Mouse (Mus musculus) megakaryocyte, adult 5-6 weeks (primary cell): Measurements from ENCODE around the gene Lrsam1. TPM values are rescaled to one million over a fixed set of nuclear protein-coding genes. Genes with fewer than 3 reads are reported as not detected.
A peak's percentile ranks its signal among the peaks of the same experiment; 100 is the strongest.
"Not testable (repeated sequence)": the region's sequence is repeated elsewhere in the genome, so short reads cannot be mapped to it uniquely, and the experiment has no call there.

Experiments
- ATAC-seq: 2 replicates; pipeline ENCODE4 v1.8.0; 2016; ENCODE audit warnings: mild to moderate bottlenecking, inconsistent platforms; ENCODE audit not compliant: poor library complexity, severe bottlenecking
- total RNA-seq, 2 experiments: library from RNA; stranded (forward) in 1 of 2; stranded (reverse) in 1 of 2; fragments of 153-499, 151-499 nt in 1 of 2; fragments of 221-1000, 200-1000 nt in 1 of 2; gene quantifications; 2 replicates each; pipeline versions ENCODE4 v1.2.3 to v1.2.4; 2015 to 2017

The Lrsam1 gene
- total RNA-seq (2015) (3.2 and 5.5 TPM in 2 replicates), total RNA-seq (2017) (7.2 and 10.6 TPM in 2 replicates)

DNA sequence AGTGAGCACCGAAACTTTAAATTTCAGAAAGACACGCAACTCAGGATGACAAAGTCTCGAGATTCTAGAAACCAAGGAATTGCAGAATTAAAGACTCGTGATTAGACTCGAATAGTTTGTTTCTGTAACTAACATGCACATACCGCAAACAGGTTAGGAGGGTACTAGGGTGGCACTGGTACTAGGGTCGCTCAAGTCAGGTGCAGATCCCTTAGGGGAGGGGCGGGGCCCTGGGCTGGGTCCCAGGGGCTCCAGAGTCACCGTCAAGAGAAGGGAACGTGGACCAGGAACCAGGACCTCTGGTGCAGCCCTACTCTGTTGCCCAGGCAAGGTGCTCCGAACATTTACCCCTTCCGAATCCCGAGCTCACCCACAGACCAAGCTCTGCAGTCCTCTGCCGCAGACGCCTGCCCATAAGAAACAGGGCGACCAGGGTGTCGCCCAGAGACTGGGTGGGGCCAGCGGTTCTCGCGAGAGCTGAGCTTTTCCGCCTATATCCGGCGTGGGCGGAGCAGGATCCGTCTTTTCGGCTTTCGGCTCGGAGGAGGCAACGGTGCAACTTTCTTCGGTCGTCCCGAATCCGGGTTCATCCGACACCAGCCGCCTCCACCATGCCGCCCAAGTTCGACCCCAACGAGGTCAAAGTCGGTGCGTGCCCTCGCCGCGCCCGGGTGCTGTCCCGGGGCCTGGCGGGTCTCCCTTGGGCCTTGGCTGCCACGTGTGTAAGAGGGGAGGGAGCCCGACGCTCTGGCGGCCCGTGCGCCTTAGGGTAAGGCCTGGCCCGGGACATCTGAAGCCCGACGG, at the start of gene Lrsam1, which contains the start of gene Rpl12:
Gene Lrsam1, minus strand, starts transcription at position 423 of the 804 bp plus-strand sequence.
Gene Rpl12, plus strand, starts transcription at position 368 of the 804 bp plus-strand sequence.
- peak; percentile 90 for ATAC-seq

DNA sequence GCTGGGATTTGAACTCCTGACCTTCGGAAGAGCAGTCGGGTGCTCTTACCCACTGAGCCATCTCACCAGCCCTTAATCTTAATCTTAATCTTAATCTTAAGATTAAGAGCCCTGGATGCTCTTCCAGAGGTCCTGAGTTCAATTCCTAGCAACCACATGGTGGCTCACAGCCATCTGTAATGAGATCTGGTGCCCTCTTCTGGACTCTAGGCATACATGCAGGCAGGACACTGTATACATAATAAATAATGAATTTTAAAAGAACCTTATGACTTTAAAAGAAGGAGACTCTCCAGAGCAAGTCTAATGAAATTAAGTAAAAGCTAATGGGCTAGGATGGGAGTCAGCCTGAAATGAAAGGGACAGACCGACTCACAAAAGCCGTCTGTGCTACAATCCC, 47.6 kb upstream of the Lrsam1 start:
- not testable (repeated sequence) for ATAC-seq

GRCm38 (mm10) chr2:33005041-33005440, 43.6 kb upstream of the Lrsam1 start:
- no peak for ATAC-seq

DNA sequence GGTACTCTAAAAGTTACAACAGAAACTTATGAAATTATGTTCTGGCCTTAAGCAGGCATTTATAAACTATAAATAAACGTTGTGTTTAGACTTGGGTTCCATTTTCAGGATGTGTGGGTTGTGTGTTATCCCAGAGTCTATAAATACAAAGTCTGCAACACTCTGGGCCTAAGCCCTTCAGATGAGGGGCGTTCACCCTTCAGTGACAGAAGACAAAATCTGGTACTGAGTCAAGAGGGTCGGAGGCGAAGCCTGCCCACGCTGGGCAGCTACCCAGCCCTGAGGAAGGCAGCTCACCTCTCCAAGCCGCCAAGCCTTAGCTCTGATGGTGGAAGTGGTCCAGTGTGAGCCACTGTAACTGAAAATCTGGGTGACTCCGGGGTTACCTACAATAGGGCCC, 40.7 kb upstream of the Lrsam1 start:
- ATAC-seq, result no peak

- ATAC-seq, result no peak
These were observed 38.3 kb upstream of the Lrsam1 start for GRCm38 (mm10) chr2:32999752-33000151.

- ATAC-seq, result no peak
These were observed 36.4 kb upstream of the Lrsam1 start for GRCm38 (mm10) chr2:32997792-32998191.

GRCm38 (mm10) chr2:32997081-32997480, 35.7 kb upstream of the Lrsam1 start:
- no peak for ATAC-seq

GRCm38 (mm10) chr2:32992130-32992529, 30.7 kb upstream of the Lrsam1 start:
- ATAC-seq, result peak; percentile 40; the same call in 1 of the 2 replicates

GRCm38 (mm10) chr2:32990167-32990832, 28.9 kb upstream of the Lrsam1 start:
- ATAC-seq, result no peak

GRCm38 (mm10) chr2:32989376-32989775, 28.0 kb upstream of the Lrsam1 start:
- no peak for ATAC-seq

GRCm38 (mm10) chr2:32985844-32986243, 24.4 kb upstream of the Lrsam1 start:
- ATAC-seq, result no peak

- no peak for ATAC-seq
These were observed 22.2 kb upstream of the Lrsam1 start for GRCm38 (mm10) chr2:32983617-32984016.

GRCm38 (mm10) chr2:32982700-32983099, 21.3 kb upstream of the Lrsam1 start:
- ATAC-seq, result no peak

- ATAC-seq, result peak; percentile 98
These were observed 20.4 kb upstream of the Lrsam1 start, which contains the start of gene Slc2a8 for GRCm38 (mm10) chr2:32981725-32982271. TSS of gene Slc2a8 (minus strand) at chr2:32982083.

GRCm38 (mm10) chr2:32981281-32981680, 19.9 kb upstream of the Lrsam1 start:
- peak; percentile 28; the same call in 1 of the 2 replicates for ATAC-seq

- ATAC-seq, result no peak
These were observed 18.3 kb upstream of the Lrsam1 start for GRCm38 (mm10) chr2:32979675-32980074.

- no peak for ATAC-seq
These were observed 17.3 kb upstream of the Lrsam1 start for GRCm38 (mm10) chr2:32978675-32979074.

DNA sequence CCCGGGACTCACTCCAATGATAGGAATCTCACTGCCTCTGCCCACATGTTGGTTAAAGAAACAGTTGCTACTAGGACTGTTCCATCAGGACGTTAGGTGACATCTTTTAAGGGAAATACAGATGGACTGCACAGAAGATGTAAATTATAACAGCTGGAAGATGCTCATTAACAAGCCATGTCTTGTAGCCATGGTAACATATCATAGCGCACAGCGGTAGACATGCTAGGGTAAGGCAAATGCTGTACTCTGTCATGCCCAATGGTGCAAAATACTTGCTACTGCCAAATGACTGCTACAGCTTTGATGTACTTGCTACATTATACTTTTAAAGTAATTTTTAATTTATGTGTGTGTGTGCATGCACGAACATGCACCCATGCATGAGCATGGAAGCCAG, 15.7 kb upstream of the Lrsam1 start:
- ATAC-seq, result no peak

- no peak for ATAC-seq
These were observed 12.8 kb upstream of the Lrsam1 start for GRCm38 (mm10) chr2:32974216-32974615.

- no peak for ATAC-seq
These were observed 9.8 kb upstream of the Lrsam1 start for GRCm38 (mm10) chr2:32971235-32971634.

- no peak for ATAC-seq
These were observed 7.9 kb upstream of the Lrsam1 start for GRCm38 (mm10) chr2:32969326-32969725.
